ENCODE assay signal across 16 mouse cellular contexts in genomic region chr10:57815869-57816268, GRCm38 (mm10). TPM values are rescaled to one million over a fixed set of nuclear protein-coding genes. Genes with fewer than 3 reads are reported as not detected.
"Had no signal": no experiment of that assay in that cellular context is flagged by ENCODE, and none has a peak within 500 bp of the region (broad histone marks: within the 10 kb centered on the region; RNA-seq: fewer than 3 reads in every experiment).

No protein-coding gene starts in this region.

- H3K4me3 ChIP-seq: layer of hippocampus, adult 2 months; limb, embryonic 10.5 days; limb, embryonic 13.5 days; midbrain, embryonic 13.5 days had no signal

- DNase-seq: kidney, adult 2 months; kidney, postnatal 25 days; layer of hippocampus, adult 9-11 months; lung, embryonic 14.5 days; lung, postnatal 36 days; thymus, adult 18-20 months; thymus, postnatal 36 days had no signal

- H3K4me2 ChIP-seq: limb, embryonic 13.5 days; lung, embryonic 14.5 days; midbrain, embryonic 13.5 days had no signal

- ATAC-seq: intestine, postnatal 0 days; lung, postnatal 0 days; midbrain, embryonic 13.5 days had no signal

- H3K36me3 ChIP-seq: limb, embryonic 10.5 days; limb, embryonic 13.5 days had no signal

- H3K9me3 ChIP-seq: limb, embryonic 10.5 days; limb, embryonic 13.5 days; midbrain, embryonic 13.5 days had no signal

- H3K27me3 ChIP-seq: limb, embryonic 13.5 days had no signal

- H3K9ac ChIP-seq: limb, embryonic 13.5 days; lung, embryonic 14.5 days; midbrain, embryonic 13.5 days had no signal

- H3K4me1 ChIP-seq: limb, embryonic 10.5 days; limb, embryonic 13.5 days had no signal

- H3K27ac ChIP-seq: kidney, postnatal 0 days; layer of hippocampus, adult 2 months; limb, embryonic 10.5 days; limb, embryonic 13.5 days had no signal

RNA-seq across cellular contexts. Expression of gene Fabp7, which starts 31.2 kb away (rescaled TPM):
- polyA plus RNA-seq: small intestine, adult 2 months; testis, adult 2 months had no signal
